Mouse (Mus musculus): ENCODE data around the gene Patl1. TPM values are rescaled to one million over a fixed set of nuclear protein-coding genes. Genes with fewer than 3 reads are reported as not detected.

Patl1 gene
- polyA plus RNA-seq (2015; fragmentation: Nextera tagmentation; extraction: Ambion mirVana), result 10.0 and 11.3 TPM in 2 replicates

GRCm38 (mm10) chr19:11912037-11912532 is at the start of gene Patl1:
Gene Patl1 (plus strand): TSS chr19:11912399.

GRCm38 (mm10) chr19:11875006-11875405 is 37.2 kb upstream of the Patl1 start, which contains the start of gene Olfr1419:
Gene Olfr1419 (minus strand): TSS chr19:11875106.

GRCm38 (mm10) chr19:11886265-11886664 is 25.9 kb upstream of the Patl1 start, which contains the start of gene Olfr1420:
Gene Olfr1420 (plus strand): TSS chr19:11886565.

DNA sequence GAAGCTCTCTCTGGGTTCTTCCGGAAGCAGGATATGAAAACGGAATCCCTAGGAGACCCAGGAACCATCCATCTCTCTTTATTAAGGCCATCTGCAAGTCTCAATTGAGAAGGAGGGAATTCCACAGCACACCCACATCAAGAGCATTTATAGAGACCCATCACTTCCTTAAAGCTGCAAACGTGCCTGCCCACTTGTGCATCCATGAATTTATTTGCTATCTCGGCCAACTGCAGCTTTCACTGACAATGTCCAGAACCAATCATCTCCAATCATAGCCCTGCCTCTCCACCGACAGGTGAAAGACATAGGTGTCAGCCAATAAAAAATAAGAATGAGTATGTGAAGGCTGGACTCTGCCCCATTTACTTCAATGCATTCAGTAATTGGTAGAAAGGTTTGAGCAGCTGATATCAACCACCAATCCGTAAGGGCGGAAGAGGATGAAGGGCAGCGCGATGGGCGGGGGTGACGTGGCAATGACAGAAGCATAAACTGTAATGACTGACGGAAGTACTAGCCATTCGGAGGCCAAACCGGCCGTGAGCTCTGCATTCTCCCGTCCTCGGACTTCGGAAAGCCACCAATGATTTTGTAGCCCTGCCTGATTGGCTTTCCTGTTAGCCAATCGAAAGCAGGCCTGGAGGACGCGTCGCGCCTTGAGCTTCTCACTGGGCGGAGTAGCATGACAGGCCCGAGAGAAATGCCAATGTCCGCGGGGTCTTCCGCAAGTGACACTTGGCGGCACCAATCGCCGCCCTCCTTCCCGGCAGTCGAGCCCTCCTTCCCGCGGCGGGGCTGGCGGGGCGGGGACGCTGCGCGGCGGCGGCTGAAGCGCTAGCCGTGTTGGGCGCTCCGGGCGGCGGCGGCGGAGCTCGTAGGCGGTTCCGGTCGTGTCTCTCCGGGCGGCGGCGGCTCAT is 53.1 kb downstream of the Patl1 start, which contains the start of gene Osbp:
Gene Osbp (plus strand): TSS at position 919 of the 920 bp plus-strand sequence.

Small RNA genes within 50 kb of the gene (microRNA-seq; reads per million reads assigned to microRNA genes)
- gene Mir6994, result 5.7 to 6.4 reads per million in 2 experiments

Other genes starting within 250 kb of the Patl1 start
- gene Oosp1, start 221.2 kb upstream of the Patl1 start, polyA plus RNA-seq (2015; fragmentation: Nextera tagmentation; extraction: Ambion mirVana), result not detected in 2 replicates
- not detected in 2 replicates for gene Oosp3, start 215.3 kb upstream of the Patl1 start, polyA plus RNA-seq (2015; fragmentation: Nextera tagmentation; extraction: Ambion mirVana)
- not detected in 2 replicates for gene Gif, start 164.8 kb upstream of the Patl1 start, polyA plus RNA-seq (2015; fragmentation: Nextera tagmentation; extraction: Ambion mirVana)
- gene Mrpl16, start 142.0 kb upstream of the Patl1 start, polyA plus RNA-seq (2015; fragmentation: Nextera tagmentation; extraction: Ambion mirVana), result 43.4 and 44.6 TPM in 2 replicates
- gene Stx3, start 93.0 kb upstream of the Patl1 start, polyA plus RNA-seq (2015; fragmentation: Nextera tagmentation; extraction: Ambion mirVana), result 3.1 and 3.5 TPM in 2 replicates
- not detected in 2 replicates for gene Olfr1417, start 73.2 kb upstream of the Patl1 start, polyA plus RNA-seq (2015; fragmentation: Nextera tagmentation; extraction: Ambion mirVana)
- not detected in 2 replicates for gene Olfr1418, start 51.3 kb upstream of the Patl1 start, polyA plus RNA-seq (2015; fragmentation: Nextera tagmentation; extraction: Ambion mirVana)
- not detected in 2 replicates for gene Olfr1419, start 37.3 kb upstream of the Patl1 start, polyA plus RNA-seq (2015; fragmentation: Nextera tagmentation; extraction: Ambion mirVana)
- gene Olfr1420, start 25.8 kb upstream of the Patl1 start, polyA plus RNA-seq (2015; fragmentation: Nextera tagmentation; extraction: Ambion mirVana), result 0.08 TPM in 1 of 2 replicates, not detected in the other
- 5.6 and 6.3 TPM in 2 replicates for gene Osbp, start 53.5 kb downstream of the Patl1 start, polyA plus RNA-seq (2015; fragmentation: Nextera tagmentation; extraction: Ambion mirVana)
- not detected in 2 replicates for gene Olfr1423, start 128.9 kb downstream of the Patl1 start, polyA plus RNA-seq (2015; fragmentation: Nextera tagmentation; extraction: Ambion mirVana)
- gene Olfr1424, start 150.3 kb downstream of the Patl1 start, polyA plus RNA-seq (2015; fragmentation: Nextera tagmentation; extraction: Ambion mirVana), result not detected in 2 replicates
- gene Olfr1425, start 165.3 kb downstream of the Patl1 start, polyA plus RNA-seq (2015; fragmentation: Nextera tagmentation; extraction: Ambion mirVana), result not detected in 2 replicates
- not detected in 2 replicates for gene Olfr1426, start 179.6 kb downstream of the Patl1 start, polyA plus RNA-seq (2015; fragmentation: Nextera tagmentation; extraction: Ambion mirVana)
- not detected in 2 replicates for gene Olfr1427, start 190.9 kb downstream of the Patl1 start, polyA plus RNA-seq (2015; fragmentation: Nextera tagmentation; extraction: Ambion mirVana)
- not detected in 2 replicates for gene Olfr1428, start 203.5 kb downstream of the Patl1 start, polyA plus RNA-seq (2015; fragmentation: Nextera tagmentation; extraction: Ambion mirVana)
- not detected in 2 replicates for gene Olfr76, start 210.8 kb downstream of the Patl1 start, polyA plus RNA-seq (2015; fragmentation: Nextera tagmentation; extraction: Ambion mirVana)

All from skeletal muscle tissue, postnatal 0 days (tissue).